Mouse (Mus musculus) limb, embryonic 11.5 days (tissue): ENCODE measurements around the gene Stx8. TPM values are rescaled to one million over a fixed set of nuclear protein-coding genes. Genes with fewer than 3 reads are reported as not detected.

Source experiments
- ATAC-seq: fragments of 200-750 bp; cut with Nextera tagmentation; 2 replicates; pipeline ENCODE4 v1.8.0; 2017; ENCODE audit warnings: low read depth; ENCODE audit not compliant: insufficient number of reproducible peaks, low FRiP score, low TSS enrichment
- DNase-seq: peaks from one replicate; pipeline ENCODE4 v3.0.0-alpha.2; 2015; ENCODE audit warnings: low spot score
- H3K27ac ChIP-seq: fragments of 300-500 bp; sonication (generic); replicated peaks from 2 replicates; pipeline ENCODE4 v1.5.1; 2014; ENCODE audit warnings: low read depth, mild to moderate bottlenecking, low read length
- H3K27me3 ChIP-seq: fragments of 300-500 bp; sonication (generic); 2 replicates; pipeline ENCODE4 v1.6.1; 2014; ENCODE audit warnings: mild to moderate bottlenecking, low read length, mixed read lengths; ENCODE audit not compliant: control insufficient read depth, insufficient read depth
- H3K36me3 ChIP-seq: fragments of 300-500 bp; sonication (generic); 2 replicates; pipeline ENCODE4 v1.6.1; 2014; ENCODE audit warnings: mild to moderate bottlenecking, low read length, moderate library complexity, mixed read lengths; ENCODE audit not compliant: control insufficient read depth, insufficient read depth
- H3K4me1 ChIP-seq: fragments of 300-500 bp; sonication (generic); 2 replicates; pipeline ENCODE4 v1.6.1; 2014; ENCODE audit warnings: low read length, mixed read lengths; ENCODE audit not compliant: control insufficient read depth, insufficient read depth
- H3K4me2 ChIP-seq: fragments of 300-500 bp; sonication (generic); 2 replicates; pipeline ENCODE4 v1.6.1; 2014; ENCODE audit warnings: low read depth, mild to moderate bottlenecking, moderate library complexity; ENCODE audit not compliant: severe bottlenecking
- H3K4me3 ChIP-seq: fragments of 300-500 bp; sonication (generic); 2 replicates; pipeline ENCODE4 v1.5.1; 2014; ENCODE audit warnings: low read depth, low read length
- H3K9ac ChIP-seq: fragments of 300-500 bp; sonication (generic); 2 replicates; pipeline ENCODE4 v1.6.1; 2014; ENCODE audit warnings: mild to moderate bottlenecking, low read length
- H3K9me3 ChIP-seq: fragments of 300-500 bp; sonication (generic); 2 replicates; pipeline ENCODE4 v1.6.1; 2016; ENCODE audit warnings: low read length; ENCODE audit not compliant: control insufficient read depth
- WGBS: fragments of 180-500 bp; shearing (Covaris S2); extraction: QIAGEN DNeasy Blood & Tissue Kit; methylation state at CpG from one replicate; pipeline ENCODE4 v1.1.7; 2014; 5-methylcytosine and 5-hydroxymethylcytosine counted together
- polyA plus RNA-seq: library from polyadenylated mRNA; unstranded; fragments of >200 nt; fragmentation: Nextera tagmentation; extraction: Ambion mirVana; gene quantifications from 2 replicates; pipeline ENCODE4 v1.2.1, GENCODE M21; 2014

Stx8 gene
- polyA plus RNA-seq, 1 experiment from 2014 or later, result 49.8 TPM

DNA sequence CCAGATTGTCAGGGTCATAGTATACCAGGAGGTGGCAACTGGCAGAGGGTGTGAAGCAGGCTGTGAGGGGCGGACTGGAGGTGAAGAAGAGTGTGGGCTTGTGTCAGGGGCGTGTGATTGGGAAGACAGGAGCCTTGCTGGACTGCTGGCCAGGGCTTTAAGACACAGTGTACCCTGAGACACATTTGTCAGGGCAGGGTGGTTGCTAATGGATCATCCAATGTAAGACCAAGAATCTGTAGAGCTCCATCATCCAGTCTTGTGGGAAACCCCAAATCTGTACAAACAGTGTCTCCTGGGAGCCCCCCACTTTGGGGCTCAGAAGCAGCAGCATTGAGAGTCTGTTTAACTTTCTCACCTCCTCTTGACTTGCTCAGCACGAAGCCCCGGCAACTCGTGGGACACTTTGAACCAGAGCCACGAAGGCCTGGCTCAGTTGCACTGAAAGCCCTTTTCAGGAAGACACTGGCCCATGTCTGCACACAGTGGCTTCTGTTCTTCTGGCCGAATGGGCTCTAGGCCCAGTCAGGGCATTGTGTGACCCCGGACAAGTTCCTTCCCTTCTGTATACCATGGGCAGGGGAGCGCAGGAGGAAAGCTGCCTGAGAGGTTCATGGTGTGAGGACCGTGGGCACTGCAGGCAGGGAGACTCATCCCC is 239.7 kb downstream of the Stx8 start:
- H3K4me3 ChIP-seq, result no peak overlapping the region
- no peaks in the 10 kb centered on the region for H3K27me3 ChIP-seq
- H3K9me3 ChIP-seq, result no peaks in the 10 kb centered on the region
- no peak overlapping the region for H3K9ac ChIP-seq
- ATAC-seq (no peak), DNase-seq (no peak)
- peaks cover 29% of the 10 kb centered on the region for H3K4me1 ChIP-seq
- no peak overlapping the region for H3K27ac ChIP-seq
- 86% methylated on average over 10 of the region's 10 CpGs for WGBS
- H3K4me2 ChIP-seq, result no peak overlapping the region
- no peaks in the 10 kb centered on the region for H3K36me3 ChIP-seq

DNA sequence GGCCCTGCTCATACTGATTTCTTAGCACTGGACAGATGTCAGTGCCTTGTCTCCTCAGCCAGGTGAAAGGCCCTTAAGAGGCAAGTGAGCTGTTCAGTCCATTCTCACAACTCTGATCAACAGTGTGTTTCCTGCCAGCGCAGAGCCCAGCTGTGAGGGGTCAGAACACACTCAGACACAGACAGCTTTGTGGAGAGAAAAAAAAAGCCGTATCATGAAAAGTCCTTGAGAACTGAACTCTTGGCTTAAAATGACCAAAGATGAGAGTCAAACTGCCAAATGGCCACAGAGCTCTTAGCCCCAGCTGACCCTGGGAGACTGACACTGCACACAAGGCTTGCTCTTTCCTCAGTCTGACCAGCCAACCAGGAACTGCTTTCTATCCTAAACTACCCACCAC is 242.0 kb downstream of the Stx8 start:
- ATAC-seq (no peak), DNase-seq (no peak)
- Histone ChIP-seq H3K27me3 (no peaks in the 10 kb centered on the region), H3K4me3 (no peak overlapping the region), H3K4me1 (peaks cover 37% of the 10 kb centered on the region), H3K9me3 (no peaks in the 10 kb centered on the region), H3K27ac (no peak overlapping the region), H3K9ac (peak overlapping the region; percentile 12; the same call in 1 of the 2 replicates), H3K36me3 (no peaks in the 10 kb centered on the region), H3K4me2 (no peak overlapping the region)
- 89% methylated on average over 2 of the region's 2 CpGs for WGBS

GRCm38 (mm10) chr11:68208582-68208981 is 242.6 kb downstream of the Stx8 start:
- no peak overlapping the region for H3K4me3 ChIP-seq
- DNase-seq (no peak), ATAC-seq (no peak)
- no peaks in the 10 kb centered on the region for H3K36me3 ChIP-seq
- 94% methylated on average over 1 of the region's 1 CpGs for WGBS
- H3K9me3 ChIP-seq, result no peaks in the 10 kb centered on the region
- H3K4me2 ChIP-seq, result no peak overlapping the region
- no peak overlapping the region for H3K9ac ChIP-seq
- H3K4me1 ChIP-seq, result peaks cover 34% of the 10 kb centered on the region
- H3K27me3 ChIP-seq, result no peaks in the 10 kb centered on the region
- H3K27ac ChIP-seq, result no peak overlapping the region

GRCm38 (mm10) chr11:68209506-68209905 is 243.5 kb downstream of the Stx8 start:
- no peak for DNase-seq
- WGBS, result 93% methylated on average over 4 of the region's 4 CpGs
- peaks cover 28% of the 10 kb centered on the region for H3K4me1 ChIP-seq

GRCm38 (mm10) chr11:68210714-68211113 is 244.7 kb downstream of the Stx8 start:
- Histone ChIP-seq H3K4me1 (peaks cover 37% of the 10 kb centered on the region), H3K27me3 (no peaks in the 10 kb centered on the region), H3K36me3 (no peaks in the 10 kb centered on the region), H3K4me2 (no peak overlapping the region), H3K9ac (no peak overlapping the region), H3K27ac (no peak overlapping the region), H3K4me3 (no peak overlapping the region), H3K9me3 (no peaks in the 10 kb centered on the region)
- ATAC-seq, result no peak
- no peak for DNase-seq
- WGBS, result 94% methylated on average over 5 of the region's 5 CpGs

More at GRCm38 (mm10) chr11:68209506-68209905, 243.5 kb downstream of the Stx8 start:
- H3K4me3 ChIP-seq, result no peak overlapping the region
- no peak overlapping the region for H3K4me2 ChIP-seq
- H3K9ac ChIP-seq, result no peak overlapping the region
- H3K27me3 ChIP-seq, result no peaks in the 10 kb centered on the region
- no peaks in the 10 kb centered on the region for H3K9me3 ChIP-seq
- no peak overlapping the region for H3K27ac ChIP-seq
- H3K36me3 ChIP-seq, result no peaks in the 10 kb centered on the region
- no peak for ATAC-seq

GRCm38 (mm10) chr11:68211924-68212578 is 246.1 kb downstream of the Stx8 start:
- Histone ChIP-seq H3K4me2 (no peak overlapping the region), H3K27ac (peak overlapping the region; percentile 69), H3K9ac (peak overlapping the region; percentile 27; the same call in 1 of the 2 replicates), H3K27me3 (no peaks in the 10 kb centered on the region), H3K9me3 (no peaks in the 10 kb centered on the region), H3K4me3 (no peak overlapping the region), H3K36me3 (no peaks in the 10 kb centered on the region), H3K4me1 (peaks cover 45% of the 10 kb centered on the region)
- ATAC-seq (peak; percentile 69), DNase-seq (peak; percentile 61)
- WGBS, result 26% methylated on average over 8 of the region's 8 CpGs

DNA sequence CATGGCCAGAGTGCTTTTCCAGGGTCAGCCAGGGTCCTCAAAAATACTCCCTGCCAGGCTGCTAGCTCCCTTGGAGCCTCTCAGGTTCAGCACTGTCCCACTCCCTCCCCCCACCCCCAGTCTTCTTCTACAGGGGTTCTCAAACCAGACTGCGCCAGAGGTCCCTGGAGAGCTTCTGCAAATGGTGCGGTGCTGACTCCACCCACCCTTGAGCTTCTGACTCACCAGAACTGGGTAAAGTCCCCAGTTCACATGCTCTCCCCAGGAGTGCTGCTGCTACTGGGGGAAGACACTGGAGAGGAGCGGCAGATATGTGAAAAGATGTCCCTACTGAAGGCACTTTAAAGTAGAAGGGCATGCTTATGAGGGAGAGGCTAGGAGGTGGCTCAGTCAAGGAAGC is 247.9 kb downstream of the Stx8 start:
- Histone ChIP-seq H3K9ac (no peak overlapping the region), H3K27ac (no peak overlapping the region), H3K4me1 (peaks cover 52% of the 10 kb centered on the region)

GRCm38 (mm10) chr11:68214496-68215205 is 248.7 kb downstream of the Stx8 start:
- Histone ChIP-seq H3K9ac (no peak overlapping the region), H3K4me3 (no peak overlapping the region), H3K27ac (0 out of 2 replicates have a peak overlapping the region, but pooled peaks have one; percentile 36), H3K9me3 (no peaks in the 10 kb centered on the region), H3K36me3 (no peaks in the 10 kb centered on the region), H3K4me2 (no peak overlapping the region), H3K4me1 (peaks cover 52% of the 10 kb centered on the region), H3K27me3 (no peaks in the 10 kb centered on the region)
- WGBS, result 77% methylated on average over 9 of the region's 9 CpGs
- ATAC-seq (no peak), DNase-seq (no peak)

More for the DNA sequence above, 247.9 kb downstream of the Stx8 start:
- no peak for ATAC-seq
- 69% methylated on average over 3 of the region's 3 CpGs for WGBS
- Histone ChIP-seq H3K36me3 (no peaks in the 10 kb centered on the region), H3K9me3 (no peaks in the 10 kb centered on the region), H3K4me2 (no peak overlapping the region), H3K27me3 (no peaks in the 10 kb centered on the region), H3K4me3 (no peak overlapping the region)
- no peak for DNase-seq
